Mouse (Mus musculus): ENCODE measurements at regions not wholly inside any gene's neighbourhood (a gene's known extent, or its start where the extent isn't known, plus 50 kb on each side); places are given as distances from the start of the nearest gene placed in this dataset.
"Not testable (repeated sequence)": the region's sequence is repeated elsewhere in the genome, so short reads cannot be mapped to it uniquely, and the experiment has no call there.

DNA sequence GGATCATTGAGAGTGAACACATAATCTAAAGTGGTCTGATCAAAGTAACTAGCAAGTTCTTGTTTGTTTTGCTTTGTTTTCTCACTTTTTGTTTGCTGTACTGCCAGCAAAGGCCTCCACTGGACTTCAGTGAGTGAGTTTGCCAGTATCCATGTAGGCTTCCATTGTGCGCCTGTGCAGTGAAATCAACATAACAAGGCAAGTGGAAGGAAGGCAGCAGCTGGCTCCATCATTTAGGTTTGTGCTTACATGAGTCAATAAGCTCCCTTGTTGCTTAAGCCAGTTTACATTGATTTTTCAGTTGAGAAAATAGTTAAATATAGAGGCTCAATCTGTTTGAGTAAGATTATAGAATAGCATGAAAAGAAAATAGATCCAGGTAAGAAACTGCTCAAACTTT lies 1255.7 kb upstream of the Nudt12 start:
- 76% methylated on average over 1 of the region's 1 CpGs for WGBS (ENCODE audit: insufficient replicate concordance)
- no peaks in the 10 kb centered on the region for H3K36me3 ChIP-seq (replicated peaks; ENCODE audit: insufficient read depth, low read length)
- no peak overlapping the region for H3K4me2 ChIP-seq (ENCODE audit: low read depth, low read length)
- H3K9me3 ChIP-seq (ENCODE audit: low read length), result no peaks in the 10 kb centered on the region
- DNase-seq (no peak), ATAC-seq (no peak)
- no peak overlapping the region for H3K27ac ChIP-seq (ENCODE audit: low read depth)
- no peaks in the 10 kb centered on the region for H3K4me1 ChIP-seq (ENCODE audit: insufficient read depth)
- no peak overlapping the region for H3K9ac ChIP-seq (replicated peaks)
- TF ChIP-seq EP300 (IDR thresholded peaks at IDR 0.05; ENCODE audit: low read depth), result no peak
- TF ChIP-seq CTCF (IDR thresholded peaks at IDR 0.05; ENCODE audit: low read depth), result no peak
- H3K27me3 ChIP-seq (ENCODE audit: insufficient read depth, low read length), result no peaks in the 10 kb centered on the region
- H3K4me3 ChIP-seq (ENCODE audit: low read depth, low read length), result no peak overlapping the region

DNA sequence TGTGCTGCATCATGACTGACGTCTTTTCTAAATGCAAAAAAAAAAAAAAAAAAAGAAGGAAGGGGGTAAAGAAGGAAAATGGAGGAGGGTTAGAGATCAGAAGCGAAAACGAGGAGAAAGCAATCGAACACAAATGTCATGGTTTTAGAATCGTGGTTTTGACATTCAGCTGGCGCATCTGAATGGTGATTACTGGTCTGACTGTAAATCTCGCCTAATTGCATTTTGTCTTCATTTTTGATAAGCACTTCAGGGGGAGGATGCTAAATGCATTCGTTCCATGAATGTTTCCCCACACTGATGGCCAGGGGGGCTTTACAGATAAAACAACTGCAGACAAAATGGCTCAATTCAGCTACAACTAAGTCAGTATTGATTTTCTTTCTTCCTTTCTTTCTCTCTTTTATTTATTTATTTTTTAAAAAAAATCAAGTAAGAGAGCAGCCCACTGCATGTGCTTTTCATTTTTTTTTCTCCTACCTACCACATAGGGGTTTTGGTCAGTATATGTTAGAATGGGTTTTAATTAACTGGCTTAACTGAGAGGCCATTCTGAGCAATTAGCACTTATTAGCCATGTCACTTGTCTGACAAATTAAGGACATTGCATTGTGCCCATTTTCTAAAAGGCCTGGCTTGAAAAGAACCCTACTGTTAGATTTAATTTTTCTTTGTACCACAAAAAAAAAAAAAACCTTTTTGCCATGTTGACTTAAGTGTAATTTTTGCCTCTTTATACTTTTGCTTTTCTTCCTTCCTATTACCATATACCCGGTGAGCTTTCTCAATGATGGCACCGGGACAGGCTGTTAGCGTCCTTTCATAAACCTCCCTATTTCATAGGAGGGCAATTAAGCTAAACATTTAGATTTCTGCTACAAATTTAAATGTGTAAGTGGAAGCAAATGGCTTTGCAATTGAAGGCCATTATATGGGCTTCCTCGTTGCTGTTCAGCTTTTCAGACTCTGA lies 1254.4 kb upstream of the Nudt12 start:
- Histone ChIP-seq H3K9ac (replicated peaks) (no peak overlapping the region), H3K4me1 (ENCODE audit: insufficient read depth) (no peaks in the 10 kb centered on the region), H3K27ac (ENCODE audit: low read depth) (no peak overlapping the region), H3K9me3 (ENCODE audit: low read length) (no peaks in the 10 kb centered on the region), H3K4me2 (ENCODE audit: low read depth, low read length) (no peak overlapping the region), H3K36me3 (replicated peaks; ENCODE audit: insufficient read depth, low read length) (no peaks in the 10 kb centered on the region), H3K27me3 (ENCODE audit: insufficient read depth, low read length) (no peaks in the 10 kb centered on the region), H3K4me3 (ENCODE audit: low read depth, low read length) (no peak overlapping the region)
- 72% methylated on average over 12 of the region's 12 CpGs for WGBS (ENCODE audit: insufficient replicate concordance)
- DNase-seq, result no peak
- no peak for TF ChIP-seq CTCF (IDR thresholded peaks at IDR 0.05; ENCODE audit: low read depth)
- TF ChIP-seq EP300 (IDR thresholded peaks at IDR 0.05; ENCODE audit: low read depth), result no peak
- ATAC-seq, result no peak

DNA sequence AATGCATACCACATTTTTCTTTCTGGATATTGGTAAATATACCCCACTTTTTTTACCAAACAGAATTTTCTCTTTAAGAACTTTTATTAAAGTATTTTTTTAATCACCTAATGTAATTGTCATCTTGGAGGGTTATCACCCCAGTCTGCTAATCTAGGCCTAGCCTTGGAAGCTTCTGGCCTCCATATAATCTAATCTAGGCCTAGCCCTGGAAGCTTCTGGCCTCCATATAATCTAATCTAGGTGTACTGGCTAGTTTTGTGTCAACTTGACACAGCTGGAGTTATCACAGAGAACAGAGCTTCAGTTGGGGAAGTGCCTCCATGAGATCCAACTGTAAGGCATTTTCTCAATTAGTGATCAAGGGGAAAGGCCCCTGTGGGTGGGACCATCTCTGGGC lies 1242.2 kb upstream of the Nudt12 start:
- not testable (repeated sequence) for ATAC-seq; H3K4me1 ChIP-seq (ENCODE audit: insufficient read depth); H3K9me3 ChIP-seq (ENCODE audit: low read length); DNase-seq; H3K4me2 ChIP-seq (ENCODE audit: low read depth, low read length); H3K27ac ChIP-seq (ENCODE audit: low read depth); H3K36me3 ChIP-seq (replicated peaks; ENCODE audit: insufficient read depth, low read length); H3K27me3 ChIP-seq (ENCODE audit: insufficient read depth, low read length); H3K4me3 ChIP-seq (ENCODE audit: low read depth, low read length); H3K9ac ChIP-seq (replicated peaks)

DNA sequence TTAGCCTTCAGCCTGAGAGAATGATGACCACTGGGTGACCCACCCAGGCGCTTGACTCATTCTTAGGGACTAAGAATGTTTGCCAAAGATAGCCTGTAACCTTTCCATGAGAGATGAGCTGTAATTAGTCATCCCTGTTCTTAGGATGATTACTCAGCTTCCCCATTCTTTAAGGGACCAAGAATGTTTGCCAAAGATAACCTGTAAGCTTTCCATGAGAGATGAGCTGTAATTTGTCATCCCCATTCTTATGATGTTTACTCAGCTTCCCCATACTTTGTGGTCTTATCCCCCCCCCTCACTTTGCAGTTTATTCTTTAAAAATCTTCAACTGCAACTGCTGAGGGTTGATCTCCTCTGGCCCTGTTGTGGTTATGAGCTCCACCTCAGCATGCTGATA lies 1236.8 kb upstream of the Nudt12 start:
- DNase-seq (no peak), ATAC-seq (no peak)
- TF ChIP-seq CTCF (IDR thresholded peaks at IDR 0.05; ENCODE audit: low read depth), result no peak
- no peak for TF ChIP-seq EP300 (IDR thresholded peaks at IDR 0.05; ENCODE audit: low read depth)
- H3K4me1 ChIP-seq (ENCODE audit: insufficient read depth), result no peaks in the 10 kb centered on the region
- no peak overlapping the region for H3K9ac ChIP-seq (replicated peaks)
- no peak overlapping the region for H3K27ac ChIP-seq (ENCODE audit: low read depth)
- no peaks in the 10 kb centered on the region for H3K9me3 ChIP-seq (ENCODE audit: low read length)
- H3K4me2 ChIP-seq (ENCODE audit: low read depth, low read length), result no peak overlapping the region
- no peak overlapping the region for H3K4me3 ChIP-seq (ENCODE audit: low read depth, low read length)
- 65% methylated on average over 1 of the region's 1 CpGs for WGBS (ENCODE audit: insufficient replicate concordance)
- H3K27me3 ChIP-seq (ENCODE audit: insufficient read depth, low read length), result no peaks in the 10 kb centered on the region
- no peaks in the 10 kb centered on the region for H3K36me3 ChIP-seq (replicated peaks; ENCODE audit: insufficient read depth, low read length)

DNA sequence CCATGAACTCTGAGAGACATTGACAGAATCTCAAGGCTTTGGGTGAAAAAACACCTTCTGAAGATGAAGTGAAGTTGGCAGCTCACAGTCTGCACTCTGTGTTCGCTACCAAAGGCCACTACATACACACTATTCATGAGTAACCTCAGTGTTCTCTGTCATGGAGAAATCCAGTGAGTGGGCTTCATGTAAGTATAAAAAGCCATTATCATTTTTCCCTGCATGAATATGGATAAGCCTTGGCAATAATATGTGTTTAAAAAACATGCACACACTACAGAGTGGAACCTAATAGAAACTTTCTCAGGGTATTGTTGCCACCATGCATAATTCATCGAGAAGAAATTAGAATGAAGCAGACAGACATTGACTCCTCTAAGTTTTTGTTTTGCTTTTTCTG lies 1221.3 kb upstream of the Nudt12 start:
- no peak for TF ChIP-seq EP300 (IDR thresholded peaks at IDR 0.05; ENCODE audit: low read depth)
- TF ChIP-seq CTCF (IDR thresholded peaks at IDR 0.05; ENCODE audit: low read depth), result no peak
- DNase-seq (no peak), ATAC-seq (no peak)
- Histone ChIP-seq H3K27ac (ENCODE audit: low read depth) (no peak overlapping the region), H3K36me3 (replicated peaks; ENCODE audit: insufficient read depth, low read length) (no peaks in the 10 kb centered on the region), H3K4me1 (ENCODE audit: insufficient read depth) (no peaks in the 10 kb centered on the region), H3K9ac (replicated peaks) (no peak overlapping the region), H3K27me3 (ENCODE audit: insufficient read depth, low read length) (no peaks in the 10 kb centered on the region), H3K9me3 (ENCODE audit: low read length) (no peaks in the 10 kb centered on the region), H3K4me2 (ENCODE audit: low read depth, low read length) (no peak overlapping the region), H3K4me3 (ENCODE audit: low read depth, low read length) (no peak overlapping the region)
- WGBS (ENCODE audit: insufficient replicate concordance), result 71% methylated on average over 2 of the region's 2 CpGs

DNA sequence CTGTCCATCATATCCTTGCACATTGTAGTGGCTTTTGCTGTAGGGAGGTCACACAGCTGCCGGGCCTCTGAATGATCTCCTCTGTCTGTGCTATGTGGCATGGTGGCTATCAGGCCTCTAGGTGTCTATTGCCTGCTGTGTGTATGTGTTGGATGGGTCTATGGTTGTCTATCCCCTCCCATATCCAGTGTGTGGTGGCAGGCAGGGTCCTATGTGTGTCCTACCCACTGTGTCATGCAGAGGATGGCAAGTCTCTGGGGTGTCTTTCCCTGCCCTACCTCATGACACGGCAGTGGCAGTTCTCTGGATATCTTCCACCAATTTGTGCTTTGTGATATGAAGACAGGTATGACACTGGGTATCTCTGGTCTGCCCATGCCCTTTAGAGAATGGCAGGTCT lies 1183.8 kb upstream of the Nudt12 start:
- no peak for TF ChIP-seq EP300 (IDR thresholded peaks at IDR 0.05; ENCODE audit: low read depth)
- no peak for TF ChIP-seq CTCF (IDR thresholded peaks at IDR 0.05; ENCODE audit: low read depth)
- H3K4me3 ChIP-seq (ENCODE audit: low read depth, low read length), result no peak overlapping the region
- H3K36me3 ChIP-seq (replicated peaks; ENCODE audit: insufficient read depth, low read length), result no peaks in the 10 kb centered on the region
- no peak overlapping the region for H3K9ac ChIP-seq (replicated peaks)
- no peak overlapping the region for H3K4me2 ChIP-seq (ENCODE audit: low read depth, low read length)
- no peak for ATAC-seq
- H3K27ac ChIP-seq (ENCODE audit: low read depth), result no peak overlapping the region
- no peaks in the 10 kb centered on the region for H3K4me1 ChIP-seq (ENCODE audit: insufficient read depth)
- no peaks in the 10 kb centered on the region for H3K27me3 ChIP-seq (ENCODE audit: insufficient read depth, low read length)
- no peaks in the 10 kb centered on the region for H3K9me3 ChIP-seq (ENCODE audit: low read length)
- no peak for DNase-seq
- 82% methylated on average over 2 of the region's 2 CpGs for WGBS (ENCODE audit: insufficient replicate concordance)

Measured in liver, postnatal 0 days (tissue).